Mouse (Mus musculus): ENCODE results near the gene B4galt3. TPM values are rescaled to one million over a fixed set of nuclear protein-coding genes. Genes with fewer than 3 reads are reported as not detected.

B4galt3 gene
- 11.1 and 11.6 TPM in 2 replicates for polyA plus RNA-seq (2012)

DNA sequence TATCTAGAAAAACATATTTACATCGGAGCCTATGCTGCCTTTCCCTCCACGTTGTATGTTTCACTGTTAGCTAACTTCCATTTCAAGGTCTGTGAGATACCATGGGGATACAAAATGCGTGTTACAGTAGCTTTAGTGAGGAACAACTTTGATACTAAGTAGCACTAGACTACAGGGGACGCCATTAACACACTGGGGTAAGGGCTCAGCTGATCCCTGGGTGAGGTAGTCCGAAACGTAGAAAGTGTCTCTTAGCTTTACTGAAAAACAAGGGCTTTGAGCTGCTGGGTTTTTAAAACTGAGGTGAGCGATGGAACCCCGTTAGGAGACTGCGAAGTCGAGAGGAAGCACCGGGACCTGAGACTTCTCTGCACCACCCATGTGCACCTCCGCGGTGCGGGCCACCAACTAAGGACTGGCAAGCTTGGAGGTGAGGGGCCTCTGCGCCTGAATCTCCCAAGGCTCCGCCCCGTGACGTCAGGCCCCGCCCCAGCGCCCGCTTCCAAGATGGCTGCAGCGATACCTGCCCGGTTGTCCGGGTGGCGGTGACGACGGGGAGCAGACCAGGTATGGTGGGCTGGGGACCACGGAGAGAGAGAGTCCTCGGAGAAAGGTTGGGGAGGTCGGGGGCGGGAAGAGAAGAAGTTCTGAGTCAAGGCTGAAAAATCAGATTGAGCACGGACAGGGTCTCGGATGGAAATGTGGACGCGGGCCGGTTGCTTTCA lies at the start of gene B4galt3:
TSS of gene B4galt3 (plus strand) at position 481 of the 725 bp plus-strand sequence.
- H3K4me1 ChIP-seq (ENCODE audit: control insufficient read depth), result peaks cover 54% of the 10 kb centered on the region
- TF ChIP-seq GATA1 (IDR thresholded peaks at IDR 0.05; ENCODE audit: low read length), result 0 out of 2 replicates have a peak, but pooled peaks have one; percentile 49
- TF ChIP-seq TAL1 (IDR thresholded peaks at IDR 0.05; ENCODE audit: low read length), result no peak
- H3K4me3 ChIP-seq (replicated peaks), result peak within 1 kb of the TSS; percentile 70
- H3K9me3 ChIP-seq (ENCODE audit: control insufficient read depth, low read length), result 0 out of 2 replicates have a peak, but pooled peaks cover 2% of the 10 kb centered on the region
- H3K36me3 ChIP-seq (ENCODE audit: control insufficient read depth), result peaks cover 36% of the 10 kb centered on the region
- H3K27me3 ChIP-seq (ENCODE audit: control insufficient read depth), result 0 out of 2 replicates have a peak, but pooled peaks cover 6% of the 10 kb centered on the region

DNA sequence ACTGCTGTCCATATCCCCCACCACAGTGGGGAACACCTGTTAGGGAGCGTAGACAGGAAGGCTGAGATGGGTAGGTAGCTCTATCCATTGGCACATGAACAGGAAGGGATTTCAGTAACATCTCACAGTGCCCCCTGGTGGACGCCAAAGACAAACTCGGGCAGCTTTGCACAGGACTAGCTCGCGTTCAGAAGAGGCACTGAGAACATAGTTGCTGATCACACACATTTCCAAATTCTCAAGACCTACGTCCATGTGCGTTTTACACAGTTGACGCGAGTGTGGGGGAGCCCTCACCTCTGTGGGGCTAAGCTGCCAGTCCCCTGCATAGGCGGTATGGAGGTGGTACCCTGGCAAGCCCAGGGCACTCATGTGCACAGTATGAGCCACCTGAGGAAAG lies 49.3 kb upstream of the B4galt3 start:
- Histone ChIP-seq H3K4me3 (replicated peaks) (peak overlapping the region; percentile 79), H3K27me3 (ENCODE audit: control insufficient read depth) (no peaks in the 10 kb centered on the region; the same call in 1 of the 2 replicates), H3K9me3 (ENCODE audit: control insufficient read depth, low read length) (no peaks in the 10 kb centered on the region), H3K36me3 (ENCODE audit: control insufficient read depth) (peaks cover 24% of the 10 kb centered on the region), H3K4me1 (ENCODE audit: control insufficient read depth) (peaks cover 42% of the 10 kb centered on the region)
- no peak for TF ChIP-seq GATA1 (IDR thresholded peaks at IDR 0.05; ENCODE audit: low read length)
- TF ChIP-seq TAL1 (IDR thresholded peaks at IDR 0.05; ENCODE audit: low read length), result no peak

- Histone ChIP-seq H3K4me1 (ENCODE audit: control insufficient read depth) (peaks cover 36% of the 10 kb centered on the region), H3K4me3 (replicated peaks) (peak overlapping the region; percentile 79), H3K9me3 (ENCODE audit: control insufficient read depth, low read length) (no peaks in the 10 kb centered on the region), H3K36me3 (ENCODE audit: control insufficient read depth) (peaks cover 24% of the 10 kb centered on the region), H3K27me3 (ENCODE audit: control insufficient read depth) (no peaks in the 10 kb centered on the region; the same call in 1 of the 2 replicates)
- TF ChIP-seq TAL1 (IDR thresholded peaks at IDR 0.05; ENCODE audit: low read length), result no peak
- TF ChIP-seq GATA1 (IDR thresholded peaks at IDR 0.05; ENCODE audit: low read length), result no peak
Observed at GRCm38 (mm10) chr1:171221281-171222193, 48.6 kb upstream of the B4galt3 start.

DNA sequence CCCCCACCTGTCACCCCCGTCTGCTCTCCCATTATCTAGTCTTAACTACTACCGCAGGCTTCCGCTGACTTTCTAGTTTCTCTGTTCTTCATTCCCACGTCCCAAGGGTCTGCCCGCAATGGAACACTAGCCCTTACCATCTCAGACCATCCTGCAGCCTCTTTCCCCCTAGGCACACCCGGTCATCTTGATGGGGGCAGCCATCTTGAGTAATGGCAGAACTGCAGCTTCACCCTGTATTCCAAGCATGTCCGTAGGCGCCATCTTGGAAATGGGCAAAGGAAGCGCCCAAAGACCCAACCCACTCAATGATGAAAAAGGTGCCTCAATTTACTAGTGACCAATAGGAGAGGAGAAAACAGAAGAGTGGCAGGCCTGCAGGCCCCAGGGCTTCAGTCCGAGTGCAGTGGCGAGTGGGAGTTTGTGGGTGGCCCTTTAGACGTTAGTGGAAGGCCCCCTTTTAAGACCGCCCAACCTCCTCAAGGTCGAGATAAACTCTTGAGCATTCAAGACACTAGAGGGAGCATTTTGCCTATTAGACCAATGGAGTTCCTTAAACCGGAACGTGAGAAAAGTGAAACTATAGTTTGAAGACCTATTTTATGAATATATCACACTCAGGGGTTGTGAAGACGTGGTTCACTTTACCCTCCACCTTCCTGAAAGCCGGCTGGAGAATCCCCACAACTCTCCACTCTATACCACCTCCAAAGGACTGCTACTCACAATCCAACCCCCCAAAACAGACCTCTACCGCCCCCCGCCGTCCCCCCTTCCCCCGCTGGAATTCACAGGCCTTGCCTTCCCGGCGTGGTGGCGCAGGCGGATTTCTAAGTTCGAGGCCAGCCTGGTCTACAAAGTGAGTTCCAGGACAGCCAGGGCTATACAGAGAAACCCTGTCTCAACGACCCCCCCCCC lies 47.6 kb upstream of the B4galt3 start, which contains the start of gene Tomm40l:
TSS of gene Tomm40l (minus strand) at position 277 of the 918 bp plus-strand sequence.
- Histone ChIP-seq H3K27me3 (ENCODE audit: control insufficient read depth) (no peaks in the 10 kb centered on the region; the same call in 1 of the 2 replicates), H3K4me3 (replicated peaks) (peak within 1 kb of the TSS; percentile 79), H3K4me1 (ENCODE audit: control insufficient read depth) (peaks cover 27% of the 10 kb centered on the region), H3K36me3 (ENCODE audit: control insufficient read depth) (peaks cover 24% of the 10 kb centered on the region), H3K9me3 (ENCODE audit: control insufficient read depth, low read length) (no peaks in the 10 kb centered on the region)
- TF ChIP-seq GATA1 (IDR thresholded peaks at IDR 0.05; ENCODE audit: low read length) (no peak), TAL1 (IDR thresholded peaks at IDR 0.05; ENCODE audit: low read length) (no peak)

DNA sequence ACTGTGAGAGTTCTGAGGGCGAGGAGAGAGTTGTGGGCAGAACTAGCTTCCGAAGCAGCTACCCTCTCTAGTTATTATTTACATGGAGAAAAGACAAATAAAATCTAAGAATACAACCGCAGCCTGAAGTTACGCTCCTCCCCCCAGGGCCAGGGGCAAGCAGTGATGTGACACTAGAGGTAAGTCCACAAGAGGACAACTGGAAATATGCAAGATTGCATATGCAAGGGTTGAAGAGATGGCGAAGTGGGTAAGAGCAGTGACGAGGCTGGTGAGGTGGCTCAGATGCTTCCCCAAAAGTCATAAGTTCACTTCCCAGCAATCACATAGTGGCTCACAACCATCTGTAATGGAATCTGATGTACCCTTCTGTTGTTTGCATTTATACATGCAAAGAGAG lies 47.0 kb upstream of the B4galt3 start:
- peak overlapping the region; percentile 79 for H3K4me3 ChIP-seq (replicated peaks)
- H3K27me3 ChIP-seq (ENCODE audit: control insufficient read depth), result no peaks in the 10 kb centered on the region; the same call in 1 of the 2 replicates
- H3K9me3 ChIP-seq (ENCODE audit: control insufficient read depth, low read length), result no peaks in the 10 kb centered on the region
- TF ChIP-seq GATA1 (IDR thresholded peaks at IDR 0.05; ENCODE audit: low read length) (no peak), TAL1 (IDR thresholded peaks at IDR 0.05; ENCODE audit: low read length) (no peak)
- peaks cover 27% of the 10 kb centered on the region for H3K4me1 ChIP-seq (ENCODE audit: control insufficient read depth)
- peaks cover 21% of the 10 kb centered on the region for H3K36me3 ChIP-seq (ENCODE audit: control insufficient read depth)

- peaks cover 17% of the 10 kb centered on the region for H3K36me3 ChIP-seq (ENCODE audit: control insufficient read depth)
- H3K4me3 ChIP-seq (replicated peaks), result no peak overlapping the region
- H3K27me3 ChIP-seq (ENCODE audit: control insufficient read depth), result no peaks in the 10 kb centered on the region; the same call in 1 of the 2 replicates
- TF ChIP-seq GATA1 (IDR thresholded peaks at IDR 0.05; ENCODE audit: low read length) (no peak), TAL1 (IDR thresholded peaks at IDR 0.05; ENCODE audit: low read length) (no peak)
- no peaks in the 10 kb centered on the region for H3K9me3 ChIP-seq (ENCODE audit: control insufficient read depth, low read length)
- H3K4me1 ChIP-seq (ENCODE audit: control insufficient read depth), result peaks cover 27% of the 10 kb centered on the region
Observed at GRCm38 (mm10) chr1:171223796-171224195, 46.3 kb upstream of the B4galt3 start.

DNA sequence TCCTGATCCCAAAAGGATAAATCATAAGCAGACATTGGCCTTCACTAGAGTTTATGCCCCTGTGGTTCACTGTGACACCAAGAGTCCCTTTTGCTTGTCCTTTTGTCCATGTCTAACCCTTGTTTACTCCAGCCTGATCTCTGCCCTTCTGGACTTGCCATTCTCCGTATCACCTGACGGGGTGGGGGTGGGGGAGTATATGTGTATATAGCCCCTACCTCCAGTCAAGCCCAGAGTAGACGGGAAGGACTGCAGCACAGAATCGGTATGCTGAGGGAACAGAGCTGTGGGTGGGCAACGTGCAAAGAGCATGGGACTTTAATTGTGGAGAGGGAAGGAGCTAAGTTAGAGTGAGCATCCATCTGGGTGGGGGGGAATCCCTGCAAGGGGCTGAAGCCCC lies 45.3 kb upstream of the B4galt3 start, which contains the start of gene Apoa2:
TSS of gene Apoa2 (plus strand) at position 198 of the 400 bp plus-strand sequence.
- H3K4me1 ChIP-seq (ENCODE audit: control insufficient read depth), result peaks cover 27% of the 10 kb centered on the region
- H3K9me3 ChIP-seq (ENCODE audit: control insufficient read depth, low read length), result no peaks in the 10 kb centered on the region
- peak within 1 kb of the TSS; percentile 52 for H3K4me3 ChIP-seq (replicated peaks)
- TF ChIP-seq TAL1 (IDR thresholded peaks at IDR 0.05; ENCODE audit: low read length) (no peak), GATA1 (IDR thresholded peaks at IDR 0.05; ENCODE audit: low read length) (no peak)
- no peaks in the 10 kb centered on the region; the same call in 1 of the 2 replicates for H3K27me3 ChIP-seq (ENCODE audit: control insufficient read depth)
- H3K36me3 ChIP-seq (ENCODE audit: control insufficient read depth), result peaks cover 8% of the 10 kb centered on the region

DNA sequence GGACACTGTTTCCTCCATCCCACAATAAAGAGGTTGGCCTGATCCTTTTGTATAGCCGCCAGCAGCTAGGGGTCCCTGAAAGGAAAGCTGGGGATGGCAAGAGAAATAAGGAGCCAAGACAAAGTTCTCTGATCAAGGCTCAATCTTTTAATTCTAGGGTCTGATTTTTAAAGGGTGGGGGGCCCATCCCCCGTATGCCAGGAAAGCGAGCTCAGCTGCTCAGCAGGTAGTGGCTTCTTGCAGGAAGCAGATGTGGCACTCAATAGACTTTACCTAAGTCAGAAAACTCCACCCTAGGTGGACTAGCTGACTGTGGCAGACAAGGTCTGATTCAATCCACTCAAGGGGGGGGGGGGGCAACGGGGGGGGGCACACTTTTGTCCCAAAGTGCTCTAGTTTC lies 43.3 kb upstream of the B4galt3 start:
- H3K4me3 ChIP-seq (replicated peaks), result no peak overlapping the region
- no peaks in the 10 kb centered on the region; the same call in 1 of the 2 replicates for H3K27me3 ChIP-seq (ENCODE audit: control insufficient read depth)
- H3K36me3 ChIP-seq (ENCODE audit: control insufficient read depth), result no peaks in the 10 kb centered on the region; the same call in 1 of the 2 replicates
- peaks cover 16% of the 10 kb centered on the region for H3K4me1 ChIP-seq (ENCODE audit: control insufficient read depth)
- H3K9me3 ChIP-seq (ENCODE audit: control insufficient read depth, low read length), result no peaks in the 10 kb centered on the region
- TF ChIP-seq GATA1 (IDR thresholded peaks at IDR 0.05; ENCODE audit: low read length), result no peak
- no peak for TF ChIP-seq TAL1 (IDR thresholded peaks at IDR 0.05; ENCODE audit: low read length)

Measured in erythroblast, embryonic 14.5 days (primary cell).